Mouse (Mus musculus) heart, embryonic 12.5 days (tissue): ENCODE results near the gene Etv6. TPM values are rescaled to one million over a fixed set of nuclear protein-coding genes. Genes with fewer than 3 reads are reported as not detected.

ENCODE experiments used
- ATAC-seq: fragments of 200-750 bp; cut with Nextera tagmentation; 2 replicates; pipeline ENCODE4 v1.8.0; 2017; ENCODE audit warnings: moderate TSS enrichment, moderate library complexity; ENCODE audit not compliant: insufficient number of reproducible peaks, low FRiP score
- H3K27ac ChIP-seq: fragments of 300-500 bp; sonication (generic); 2 replicates; pipeline ENCODE4 v1.5.1; 2016; ENCODE audit warnings: mild to moderate bottlenecking, moderate library complexity; ENCODE audit not compliant: poor library complexity, severe bottlenecking
- H3K27me3 ChIP-seq: fragments of 300-500 bp; sonication (generic); replicated peaks from 2 replicates; pipeline ENCODE4 v1.6.1; 2016; ENCODE audit warnings: mild to moderate bottlenecking, moderate library complexity
- H3K36me3 ChIP-seq: fragments of 300-500 bp; sonication (generic); 2 replicates; pipeline ENCODE4 v1.6.1; 2016; ENCODE audit warnings: mild to moderate bottlenecking, moderate library complexity
- H3K4me1 ChIP-seq: fragments of 300-500 bp; sonication (generic); replicated peaks from 2 replicates; pipeline ENCODE4 v1.6.1; 2016; ENCODE audit warnings: mild to moderate bottlenecking
- H3K4me2 ChIP-seq: fragments of 300-500 bp; sonication (generic); 2 replicates; pipeline ENCODE4 v1.6.1; 2016; ENCODE audit warnings: mild to moderate bottlenecking, moderate library complexity
- H3K4me3 ChIP-seq: fragments of 300-500 bp; sonication (generic); 2 replicates; pipeline ENCODE4 v1.5.1; 2016; ENCODE audit warnings: mild to moderate bottlenecking
- H3K9ac ChIP-seq: fragments of 300-500 bp; sonication (generic); 2 replicates; pipeline ENCODE4 v1.6.1; 2016; ENCODE audit warnings: mild to moderate bottlenecking, moderate library complexity
- H3K9me3 ChIP-seq: fragments of 300-500 bp; sonication (generic); replicated peaks from 2 replicates; pipeline ENCODE4 v1.6.1; 2016; ENCODE audit warnings: mild to moderate bottlenecking, moderate library complexity
- WGBS: fragments of 180-500 bp; shearing (Covaris S2); methylation state at CpG from one replicate; pipeline ENCODE4 v1.1.7; 2016; 5-methylcytosine and 5-hydroxymethylcytosine counted together
- polyA plus RNA-seq: library from polyadenylated mRNA; unstranded; fragments of >200 nt; fragmentation: Nextera tagmentation; extraction: Ambion mirVana; gene quantifications from 2 replicates; pipeline ENCODE4 v1.2.1, GENCODE M21; 2016

Etv6 gene
- polyA plus RNA-seq, 1 experiment from 2014 or later: 19.9 TPM

DNA sequence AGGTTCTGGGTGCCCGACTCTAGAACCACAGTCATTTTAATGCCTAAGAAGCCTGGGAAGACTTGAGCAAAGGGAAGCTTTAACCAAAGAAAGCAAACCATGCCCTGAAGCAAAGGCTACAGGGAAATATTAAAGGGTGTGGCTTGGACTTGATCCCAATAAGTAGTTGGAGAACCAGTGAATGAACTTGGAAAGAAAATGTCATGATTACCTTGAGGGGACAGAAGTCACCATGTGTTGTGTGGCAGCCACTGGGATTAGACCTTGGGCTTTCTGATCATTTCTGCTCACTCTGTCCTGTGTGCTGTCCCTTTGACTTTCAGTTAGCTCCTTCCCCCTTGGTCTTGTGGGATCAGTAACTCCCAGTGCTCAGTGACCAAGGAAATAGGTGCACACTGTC is 38.9 kb downstream of the Etv6 start:
- peaks cover 47% of the 10 kb centered on the region for H3K36me3 ChIP-seq
- no peaks in the 10 kb centered on the region for H3K9me3 ChIP-seq
- no peak overlapping the region for H3K27ac ChIP-seq
- no peak overlapping the region for H3K4me2 ChIP-seq
- no peaks in the 10 kb centered on the region for H3K27me3 ChIP-seq
- ATAC-seq: no peak
- no peak overlapping the region for H3K4me3 ChIP-seq
- peaks cover 30% of the 10 kb centered on the region for H3K4me1 ChIP-seq
- 85% methylated on average over 1 of the region's 1 CpGs for WGBS
- H3K9ac ChIP-seq: no peak overlapping the region

DNA sequence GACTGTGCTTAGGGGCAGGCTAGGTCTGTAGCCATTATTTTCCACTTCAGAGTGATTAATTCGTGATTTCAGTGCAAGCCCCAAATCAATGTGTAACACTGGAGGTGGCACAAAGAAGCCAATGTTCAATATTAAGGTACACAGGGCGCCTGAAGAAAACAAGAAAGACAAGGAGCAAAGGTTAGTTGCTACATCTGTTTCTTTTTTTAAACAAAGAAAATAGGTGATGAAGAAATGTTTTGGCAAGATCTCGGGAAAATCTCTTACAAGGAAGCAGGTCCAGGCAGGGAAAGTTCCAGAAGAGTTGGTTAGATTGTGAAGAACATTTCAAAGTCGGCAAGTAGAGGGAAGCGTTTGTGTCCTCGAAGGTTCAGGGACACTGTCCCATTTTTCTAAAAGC is 39.5 kb downstream of the Etv6 start:
- Histone ChIP-seq H3K27ac (no peak overlapping the region), H3K4me3 (no peak overlapping the region), H3K9ac (no peak overlapping the region)

DNA sequence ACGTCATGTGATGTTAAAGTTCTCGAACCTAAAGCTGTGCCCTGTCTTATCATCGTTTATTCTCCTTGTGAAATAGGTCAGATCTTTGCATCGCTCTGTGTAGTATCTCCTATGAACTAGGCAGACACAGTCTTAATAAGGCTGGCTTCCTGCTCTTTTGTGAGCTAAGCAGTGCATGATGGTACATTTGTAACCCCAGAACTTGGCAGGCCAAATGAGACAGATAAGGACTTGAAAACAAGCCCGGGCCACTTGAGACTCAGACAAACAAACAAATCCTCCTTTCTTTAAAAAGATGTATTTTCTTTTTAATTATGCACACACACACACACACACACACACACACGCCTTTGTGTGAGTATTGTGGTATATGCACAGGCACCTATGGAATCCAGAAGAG is 42.5 kb downstream of the Etv6 start:
- WGBS: 62% methylated on average over 6 of the region's 6 CpGs
- Histone ChIP-seq H3K27me3 (no peaks in the 10 kb centered on the region), H3K27ac (no peak overlapping the region), H3K9ac (no peak overlapping the region), H3K4me3 (no peak overlapping the region), H3K36me3 (peaks cover 34% of the 10 kb centered on the region), H3K4me2 (no peak overlapping the region), H3K9me3 (no peaks in the 10 kb centered on the region), H3K4me1 (peaks cover 32% of the 10 kb centered on the region)
- ATAC-seq: no peak

More for the DNA sequence above, 39.5 kb downstream of the Etv6 start:
- no peak overlapping the region for H3K4me2 ChIP-seq
- peaks cover 30% of the 10 kb centered on the region for H3K4me1 ChIP-seq
- H3K36me3 ChIP-seq: peaks cover 41% of the 10 kb centered on the region
- 87% methylated on average over 6 of the region's 6 CpGs for WGBS
- H3K9me3 ChIP-seq: no peaks in the 10 kb centered on the region
- ATAC-seq: no peak
- H3K27me3 ChIP-seq: no peaks in the 10 kb centered on the region

DNA sequence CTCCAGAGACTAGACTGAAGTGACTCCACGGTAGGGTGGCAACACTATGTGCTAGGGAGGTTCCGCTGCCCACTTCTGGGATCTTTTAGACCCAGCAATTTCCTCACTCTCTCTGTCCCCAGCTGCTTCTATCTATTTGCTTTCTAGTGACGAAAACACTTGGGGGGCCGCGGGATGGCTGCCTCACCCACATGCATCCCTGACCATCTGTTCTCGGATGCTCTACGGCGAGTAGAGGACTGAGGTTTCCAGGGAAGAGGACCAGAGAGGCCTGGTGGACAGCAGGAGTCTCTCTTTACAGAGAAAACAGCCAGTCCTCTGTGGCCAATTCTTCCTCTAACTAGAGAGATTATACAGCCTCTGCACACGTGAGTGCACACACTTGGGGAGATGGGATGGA is 43.6 kb downstream of the Etv6 start:
- no peaks in the 10 kb centered on the region for H3K9me3 ChIP-seq
- no peak overlapping the region for H3K9ac ChIP-seq
- H3K4me1 ChIP-seq: peaks cover 29% of the 10 kb centered on the region
- peaks cover 32% of the 10 kb centered on the region for H3K36me3 ChIP-seq
- WGBS: 85% methylated on average over 9 of the region's 9 CpGs
- no peaks in the 10 kb centered on the region for H3K27me3 ChIP-seq
- H3K4me3 ChIP-seq: no peak overlapping the region
- ATAC-seq: no peak
- H3K27ac ChIP-seq: no peak overlapping the region
- H3K4me2 ChIP-seq: no peak overlapping the region

DNA sequence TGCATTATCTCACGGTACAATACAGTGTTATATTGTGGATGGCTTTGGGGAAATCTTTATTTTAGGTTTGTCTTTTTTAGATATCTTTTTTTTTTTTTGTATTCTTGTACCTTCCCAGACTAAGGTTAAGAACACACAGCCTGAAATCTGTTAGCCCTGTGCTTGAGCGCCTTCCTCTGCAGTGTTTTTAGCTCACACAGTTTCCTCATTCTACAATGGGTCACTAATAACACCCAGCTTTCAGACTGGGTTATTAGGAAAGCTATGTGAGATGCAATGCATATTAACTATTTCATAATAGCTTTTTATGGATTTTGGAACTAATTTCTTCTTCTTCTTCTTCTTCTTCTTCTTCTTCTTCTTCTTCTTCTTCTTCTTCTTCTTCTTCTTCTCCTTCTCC is 44.1 kb downstream of the Etv6 start:
- Histone ChIP-seq H3K27ac (no peak overlapping the region), H3K9me3 (no peaks in the 10 kb centered on the region), H3K4me2 (no peak overlapping the region), H3K4me1 (peaks cover 29% of the 10 kb centered on the region), H3K4me3 (no peak overlapping the region), H3K9ac (no peak overlapping the region), H3K27me3 (no peaks in the 10 kb centered on the region), H3K36me3 (peaks cover 28% of the 10 kb centered on the region)
- no peak for ATAC-seq
- 86% methylated on average over 2 of the region's 2 CpGs for WGBS

DNA sequence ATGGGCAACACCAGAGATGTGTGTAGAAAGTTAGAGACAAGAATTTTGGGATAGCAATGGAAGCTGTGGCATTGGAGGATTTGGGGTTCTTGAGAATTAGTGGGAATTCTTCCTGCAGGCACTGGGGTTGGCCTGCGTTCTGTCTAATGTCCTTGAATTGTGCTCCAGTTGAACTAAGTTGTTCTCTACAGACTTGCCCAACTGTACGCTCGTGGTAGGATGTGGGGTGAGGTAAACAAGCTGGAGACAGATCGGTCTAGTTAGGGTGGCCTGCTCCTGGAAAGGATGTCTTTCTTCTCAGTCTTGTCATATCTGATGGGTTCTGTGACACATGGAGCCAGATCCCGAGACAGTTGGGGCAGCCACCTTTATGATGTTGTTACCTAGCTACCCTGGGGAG is 45.4 kb downstream of the Etv6 start:
- WGBS: 91% methylated on average over 5 of the region's 5 CpGs
- H3K4me1 ChIP-seq: peaks cover 33% of the 10 kb centered on the region
- no peaks in the 10 kb centered on the region for H3K9me3 ChIP-seq
- no peak for ATAC-seq
- no peak overlapping the region for H3K27ac ChIP-seq
- H3K27me3 ChIP-seq: no peaks in the 10 kb centered on the region
- no peak overlapping the region for H3K9ac ChIP-seq
- H3K4me2 ChIP-seq: no peak overlapping the region
- peaks cover 27% of the 10 kb centered on the region for H3K36me3 ChIP-seq
- H3K4me3 ChIP-seq: no peak overlapping the region

DNA sequence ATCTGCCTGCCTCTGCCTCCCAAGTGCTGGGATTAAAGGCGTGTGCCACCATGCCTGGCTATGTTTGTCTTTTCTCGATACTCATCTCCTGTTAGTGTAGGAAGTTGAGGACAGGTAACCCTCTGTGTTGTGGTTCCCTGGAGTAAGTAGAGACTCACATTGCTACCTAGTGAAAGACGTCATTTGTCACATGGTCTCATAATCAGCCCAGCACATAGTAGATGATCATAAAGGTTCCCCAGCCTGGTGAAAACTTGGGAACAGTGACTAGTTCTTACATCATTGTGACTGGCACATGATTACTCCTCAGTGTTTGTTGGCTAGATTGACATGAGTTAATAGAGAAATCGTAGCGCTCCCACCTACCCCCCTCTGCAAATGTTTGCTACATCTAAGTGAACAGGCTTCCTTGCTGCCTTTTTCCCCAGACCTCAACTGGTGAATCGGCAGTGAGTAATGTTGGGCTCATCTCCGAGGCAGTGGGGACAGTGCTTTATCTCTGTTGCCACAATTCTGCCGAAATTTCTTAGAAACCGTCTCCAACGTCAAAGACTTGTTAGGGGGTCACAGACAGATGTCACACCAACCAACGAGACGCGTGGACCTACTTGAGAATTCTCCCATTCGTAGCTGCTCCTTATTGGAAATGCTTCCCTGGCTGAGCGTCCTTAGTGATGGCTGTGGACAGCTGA is 46.9 kb downstream of the Etv6 start:
- 72% methylated on average over 15 of the region's 15 CpGs for WGBS
- ATAC-seq: no peak

DNA sequence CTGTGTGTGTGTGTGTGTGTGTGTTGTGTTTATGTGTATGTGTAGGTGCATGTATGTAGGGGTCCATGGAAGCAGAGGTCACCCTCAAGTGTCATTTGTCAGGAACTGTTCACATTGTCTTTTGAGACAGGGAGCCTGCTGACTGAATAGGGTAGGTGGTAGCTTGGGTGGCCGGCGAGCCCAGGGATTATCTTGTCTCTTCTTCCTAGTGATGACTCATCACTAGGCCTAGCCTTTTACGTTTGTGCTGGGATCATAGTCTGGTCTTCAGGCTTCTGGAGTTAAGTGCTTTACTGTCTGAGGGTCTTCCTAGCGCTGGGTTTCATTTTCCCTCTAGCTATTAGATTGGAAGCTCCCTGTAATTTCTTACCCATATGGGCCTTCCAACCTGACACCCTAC is 47.9 kb downstream of the Etv6 start:
- no peak overlapping the region for H3K27ac ChIP-seq
- no peak overlapping the region for H3K9ac ChIP-seq
- H3K4me2 ChIP-seq: no peak overlapping the region
- H3K4me3 ChIP-seq: no peak overlapping the region
- H3K9me3 ChIP-seq: no peaks in the 10 kb centered on the region
- peaks cover 36% of the 10 kb centered on the region for H3K4me1 ChIP-seq
- WGBS: 33% methylated on average over 4 of the region's 4 CpGs
- H3K27me3 ChIP-seq: no peaks in the 10 kb centered on the region
- H3K36me3 ChIP-seq: peaks cover 15% of the 10 kb centered on the region; the same call in 1 of the 2 replicates
- ATAC-seq: no peak

More for the DNA sequence above, 46.9 kb downstream of the Etv6 start:
- Histone ChIP-seq H3K36me3 (peaks cover 22% of the 10 kb centered on the region; the same call in 1 of the 2 replicates), H3K4me1 (peaks cover 36% of the 10 kb centered on the region), H3K9me3 (no peaks in the 10 kb centered on the region), H3K4me3 (no peak overlapping the region), H3K27ac (no peak overlapping the region), H3K9ac (no peak overlapping the region), H3K4me2 (no peak overlapping the region), H3K27me3 (no peaks in the 10 kb centered on the region)

DNA sequence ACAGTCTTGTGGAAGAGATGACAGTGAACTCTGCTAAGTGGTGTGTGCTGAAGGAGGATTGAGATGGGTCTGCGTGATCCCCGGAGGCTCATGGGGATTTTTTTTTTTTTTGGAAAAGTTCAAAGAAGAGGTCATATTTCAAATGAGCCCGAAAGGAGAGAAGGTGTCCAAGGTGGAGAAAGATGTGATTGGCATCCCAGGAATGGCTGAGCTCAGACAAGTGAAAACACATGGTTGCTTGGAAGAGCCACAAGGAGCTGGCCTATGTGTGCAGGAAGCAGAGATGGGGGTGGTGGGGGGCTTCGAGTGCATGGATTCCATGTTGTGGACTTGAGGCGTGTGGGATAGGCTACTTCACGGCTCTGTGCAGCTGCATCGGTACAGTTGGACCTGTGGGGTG is 50.9 kb downstream of the Etv6 start:
- Histone ChIP-seq H3K4me1 (peaks cover 63% of the 10 kb centered on the region), H3K9me3 (no peaks in the 10 kb centered on the region), H3K9ac (no peak overlapping the region), H3K27ac (0 out of 2 replicates have a peak overlapping the region, but pooled peaks have one; percentile 9), H3K4me3 (no peak overlapping the region), H3K27me3 (no peaks in the 10 kb centered on the region), H3K4me2 (no peak overlapping the region), H3K36me3 (0 out of 2 replicates have a peak, but pooled peaks cover 4% of the 10 kb centered on the region)
- ATAC-seq: no peak
- WGBS: 69% methylated on average over 7 of the region's 7 CpGs

DNA sequence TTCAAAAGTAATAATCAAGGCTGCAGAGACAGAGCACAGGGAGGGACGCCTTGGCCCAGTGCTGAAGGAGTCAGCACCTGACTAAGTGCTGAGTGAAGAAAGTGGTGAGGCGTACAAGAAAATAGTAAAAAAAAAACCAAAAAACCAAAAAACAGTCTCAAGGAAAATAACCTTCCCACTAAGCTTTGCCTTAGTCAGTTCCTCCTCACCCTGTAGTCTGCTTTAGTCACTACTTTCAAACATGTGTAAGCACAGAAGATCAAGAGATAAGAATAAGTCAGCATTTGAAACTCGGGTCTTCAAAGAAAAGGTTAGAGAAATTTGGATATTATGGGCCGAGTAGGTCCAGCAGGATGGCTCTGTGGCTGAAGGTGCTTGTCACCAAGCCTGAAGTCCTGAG is 52.2 kb downstream of the Etv6 start:
- H3K27ac ChIP-seq: no peak overlapping the region; the same call in 1 of the 2 replicates

DNA sequence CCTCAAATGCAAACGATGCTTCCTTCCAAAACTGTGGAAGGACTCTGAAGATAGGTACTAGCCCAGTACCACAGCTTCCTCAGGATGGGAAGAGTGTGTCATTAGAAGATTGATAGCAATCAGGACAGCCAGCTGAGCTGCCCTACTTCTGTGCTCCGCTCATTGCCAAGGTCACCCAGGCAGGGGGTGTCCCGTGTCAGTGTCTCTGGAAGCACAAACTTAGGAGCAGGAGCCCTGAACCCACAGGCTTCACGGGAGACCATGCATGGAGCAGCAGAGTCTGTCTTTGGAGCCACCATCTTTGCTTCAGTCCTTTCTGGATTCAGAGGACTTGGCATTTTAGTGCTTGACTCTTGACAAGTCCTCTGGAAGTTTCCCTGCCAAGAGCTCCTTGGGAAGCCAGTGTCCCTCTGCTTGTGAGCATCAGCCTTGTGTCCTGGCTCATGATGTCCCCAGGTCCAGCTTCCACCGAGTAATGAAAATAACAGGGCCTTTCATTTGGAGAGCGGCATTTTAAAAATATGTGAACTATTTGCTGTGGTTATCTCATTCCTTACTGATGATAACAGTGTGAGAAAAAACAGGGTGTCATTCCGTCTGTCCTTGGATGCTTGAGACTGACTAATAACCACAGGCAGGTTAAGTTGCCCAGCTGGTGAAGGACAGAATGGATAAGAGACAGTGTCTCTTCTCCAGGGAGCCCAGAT is 54.3 kb downstream of the Etv6 start:
- H3K4me3 ChIP-seq: no peak overlapping the region
- peaks cover 11% of the 10 kb centered on the region for H3K36me3 ChIP-seq
- H3K4me2 ChIP-seq: 0 out of 2 replicates have a peak overlapping the region, but pooled peaks have one; percentile 0
- no peaks in the 10 kb centered on the region for H3K27me3 ChIP-seq
- H3K4me1 ChIP-seq: peaks cover 67% of the 10 kb centered on the region
- H3K27ac ChIP-seq: peak overlapping the region; percentile 84
- peak; percentile 20; the same call in 1 of the 2 replicates for ATAC-seq
- WGBS: 29% methylated on average over 7 of the region's 7 CpGs
- H3K9me3 ChIP-seq: no peaks in the 10 kb centered on the region
- no peak overlapping the region for H3K9ac ChIP-seq

More for the DNA sequence above, 52.2 kb downstream of the Etv6 start:
- Histone ChIP-seq H3K4me1 (peaks cover 72% of the 10 kb centered on the region), H3K9me3 (no peaks in the 10 kb centered on the region), H3K27me3 (no peaks in the 10 kb centered on the region), H3K36me3 (0 out of 2 replicates have a peak, but pooled peaks cover 4% of the 10 kb centered on the region), H3K4me2 (no peak overlapping the region), H3K9ac (no peak overlapping the region), H3K4me3 (no peak overlapping the region)
- 65% methylated on average over 4 of the region's 4 CpGs for WGBS
- no peak for ATAC-seq
